Mouse (Mus musculus) left cerebral cortex, adult 9 months (tissue): ENCODE results near the gene Ap2a1.

Experiments used
- DNase-seq, 2 experiments: peaks; one replicate each; pipeline ENCODE4 v3.0.0; 2022; ENCODE audit warnings: low spot score in 2 of 2

The Ap2a1 gene

DNA sequence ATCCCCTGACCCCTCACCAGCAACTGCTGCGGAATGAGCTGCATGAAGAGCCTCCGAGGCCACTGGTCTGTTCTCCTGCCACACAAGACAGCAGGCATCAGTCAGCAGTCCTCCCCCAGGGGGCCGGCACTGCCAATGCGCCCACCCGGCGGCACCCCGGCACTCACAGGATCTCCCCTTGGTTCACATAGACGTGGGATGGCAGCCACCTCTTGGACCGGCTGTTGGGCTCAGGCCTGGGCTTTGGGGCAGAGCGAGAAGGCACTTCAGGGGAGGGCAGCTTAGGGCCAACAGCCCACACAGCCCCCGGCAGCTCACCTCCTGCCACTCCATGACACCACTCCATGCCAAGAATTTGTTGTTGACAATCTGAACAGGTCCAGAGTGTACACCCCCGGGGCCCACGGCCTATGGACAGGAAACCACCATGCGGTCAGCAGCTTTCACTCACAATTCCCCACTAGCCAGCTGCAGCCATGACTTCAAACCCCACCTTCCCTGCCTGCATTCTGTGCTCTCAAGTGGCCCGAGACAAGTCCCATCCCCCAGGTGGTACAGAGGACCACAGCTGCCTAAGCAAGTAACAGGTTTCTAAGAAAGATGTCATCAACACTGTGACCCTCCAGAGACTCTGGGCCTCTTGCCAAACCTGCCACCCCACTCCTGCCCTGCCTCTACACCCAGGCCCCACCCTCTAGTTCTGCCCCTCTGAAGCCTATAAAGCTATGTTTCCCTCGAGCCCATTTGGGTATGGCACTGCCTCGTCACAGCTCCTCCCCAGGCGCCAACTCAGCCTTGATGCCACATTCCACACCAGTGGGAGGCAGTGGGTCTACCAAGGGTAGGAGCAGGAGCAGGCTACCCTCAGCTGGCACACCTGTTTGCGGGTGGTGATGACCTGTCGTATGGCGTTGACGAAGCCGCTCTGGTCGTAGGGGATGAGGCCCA is 64.4 kb downstream of the Ap2a1 start:
- DNase-seq: peak in 1 of 2 experiments; percentile 11

DNA sequence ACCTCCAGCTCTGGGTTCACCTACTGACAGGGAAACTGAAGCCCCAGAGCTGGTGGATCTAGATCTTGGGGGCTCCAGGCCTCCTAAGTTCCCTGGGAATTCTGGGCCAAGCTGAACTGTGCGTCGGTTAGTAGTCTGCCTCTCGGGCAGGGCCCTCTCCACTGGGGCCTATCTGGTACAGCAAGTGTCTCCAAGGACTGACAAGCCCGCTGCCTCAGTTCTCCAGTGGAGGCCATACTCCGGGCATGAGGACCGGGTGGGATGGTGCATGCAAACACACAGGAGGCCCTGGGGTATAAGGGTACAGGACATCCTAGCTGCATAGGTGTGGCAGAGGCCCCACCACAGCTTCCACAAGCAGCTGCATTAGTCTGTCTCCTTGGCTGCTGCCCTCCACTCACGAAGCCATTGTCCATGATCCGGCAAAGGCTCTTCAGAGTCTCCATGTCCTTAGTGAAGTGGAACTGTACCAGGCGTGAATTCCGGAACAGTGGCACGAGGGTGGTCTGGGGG is 65.3 kb downstream of the Ap2a1 start:
- no peak for DNase-seq

- DNase-seq: no peak
These were observed 66.1 kb downstream of the Ap2a1 start for GRCm38 (mm10) chr7:44863210-44863609.

DNA sequence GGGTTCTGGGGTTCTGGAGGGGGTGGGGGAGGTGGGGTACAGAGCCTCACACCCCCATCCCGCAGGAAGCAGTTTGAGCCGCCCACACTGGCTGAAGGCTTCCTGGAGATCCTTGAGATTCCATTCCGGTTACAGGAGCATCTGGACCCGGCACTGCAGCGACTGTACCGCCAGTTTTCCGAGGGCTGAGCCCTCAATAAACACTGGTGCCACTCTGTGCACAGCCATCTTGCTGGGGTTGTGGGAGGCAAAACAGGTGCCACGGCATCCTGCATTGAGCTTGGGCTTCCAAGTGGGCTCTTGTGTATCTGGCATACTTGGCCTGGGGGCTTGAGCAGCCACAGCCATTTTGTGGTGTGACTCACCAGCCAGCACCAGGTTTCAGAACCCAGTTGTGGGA is 66.9 kb downstream of the Ap2a1 start:
- DNase-seq: no peak

DNA sequence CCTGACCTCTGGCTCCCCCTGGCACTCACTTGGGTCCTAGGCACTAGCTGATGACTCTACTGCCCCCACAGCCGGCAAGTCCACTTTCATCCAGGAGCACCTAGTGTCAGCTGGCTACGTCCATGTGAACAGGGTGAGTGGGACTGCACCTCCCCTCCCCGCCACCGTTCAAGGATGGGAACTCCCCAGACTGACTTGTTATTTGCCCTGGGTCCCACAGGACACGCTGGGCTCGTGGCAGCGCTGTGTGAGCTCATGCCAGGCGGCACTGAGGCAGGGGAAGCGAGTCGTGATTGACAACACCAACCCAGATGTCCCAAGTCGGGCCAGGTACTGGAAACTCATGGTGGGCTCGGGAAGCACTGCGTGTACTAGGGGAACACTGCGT is 67.9 kb downstream of the Ap2a1 start:
- DNase-seq: no peak

GRCm38 (mm10) chr7:44860576-44861428 is 68.5 kb downstream of the Ap2a1 start:
- no peak for DNase-seq

GRCm38 (mm10) chr7:44859896-44860295 is 69.4 kb downstream of the Ap2a1 start:
- no peak for DNase-seq

DNA sequence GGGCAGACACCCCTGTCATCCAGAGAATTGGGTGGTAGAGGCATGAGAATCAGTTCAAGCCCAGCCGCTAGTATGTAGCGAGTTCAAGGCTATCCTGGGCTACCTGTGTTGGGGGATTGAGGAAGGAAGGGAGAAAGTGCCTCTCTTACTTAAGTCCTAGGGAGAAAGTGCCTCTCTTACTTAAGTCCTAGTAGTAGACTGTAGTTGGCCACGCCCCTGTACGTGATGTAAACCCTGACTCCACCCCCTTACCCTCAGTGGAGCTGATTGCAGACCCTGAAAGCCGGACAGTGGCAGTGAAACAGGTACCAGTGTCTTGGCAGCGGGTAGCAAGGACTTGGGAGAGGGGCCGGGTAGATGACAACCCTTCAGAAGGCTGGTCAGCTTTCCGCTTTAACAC is 71.4 kb downstream of the Ap2a1 start:
- no peak for DNase-seq

DNA sequence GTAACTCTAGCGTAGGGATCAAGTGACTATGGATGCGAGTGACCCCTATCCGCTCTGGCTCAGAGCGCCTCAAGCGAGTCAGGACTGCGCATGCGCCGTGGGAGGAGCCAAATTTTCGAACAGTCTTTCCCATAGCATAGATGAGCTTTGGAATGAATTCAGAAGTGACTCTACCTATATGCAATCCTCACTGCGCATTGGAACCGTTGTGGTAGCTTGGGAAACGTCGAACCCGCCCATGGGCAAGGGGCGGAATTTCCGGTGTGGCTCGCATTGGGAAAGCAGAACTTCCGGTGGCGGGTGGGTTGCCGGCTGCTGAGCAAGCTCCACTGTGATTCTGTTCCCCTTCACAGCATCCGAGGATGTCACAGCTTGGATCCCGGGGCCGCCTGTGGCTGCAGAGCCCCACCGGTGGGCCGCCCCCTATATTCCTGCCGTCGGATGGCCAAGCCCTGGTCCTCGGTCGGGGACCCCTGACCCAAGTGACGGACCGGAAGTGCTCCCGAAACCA is 72.2 kb downstream of the Ap2a1 start, which contains the start of gene Pnkp:
TSS of gene Pnkp (plus strand) at position 98 of the 511 bp plus-strand sequence.
- DNase-seq: peak; percentile 89 to 95

- DNase-seq: no peak
These were observed 72.9 kb downstream of the Ap2a1 start for GRCm38 (mm10) chr7:44856265-44856916.

DNA sequence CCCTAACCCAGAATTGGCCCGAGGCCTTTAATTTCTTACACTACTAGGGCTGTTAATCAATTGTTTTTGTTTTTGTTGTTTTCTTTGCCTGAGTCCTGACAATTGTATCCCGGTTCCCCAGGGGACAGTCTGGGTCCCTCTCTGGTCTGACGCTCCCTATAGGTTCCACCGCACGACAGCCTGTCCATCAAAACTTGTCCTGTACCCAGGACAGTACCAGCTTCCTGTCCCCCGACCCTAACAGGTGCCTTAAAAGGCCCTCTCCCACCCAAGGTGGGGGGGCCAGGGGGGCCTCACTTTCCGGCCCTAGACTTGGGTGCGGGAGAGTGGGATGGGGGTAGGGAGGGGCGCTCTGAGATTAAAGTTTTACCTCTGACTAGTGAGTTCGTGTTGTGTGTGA is 74.3 kb downstream of the Ap2a1 start:
- no peak for DNase-seq

DNA sequence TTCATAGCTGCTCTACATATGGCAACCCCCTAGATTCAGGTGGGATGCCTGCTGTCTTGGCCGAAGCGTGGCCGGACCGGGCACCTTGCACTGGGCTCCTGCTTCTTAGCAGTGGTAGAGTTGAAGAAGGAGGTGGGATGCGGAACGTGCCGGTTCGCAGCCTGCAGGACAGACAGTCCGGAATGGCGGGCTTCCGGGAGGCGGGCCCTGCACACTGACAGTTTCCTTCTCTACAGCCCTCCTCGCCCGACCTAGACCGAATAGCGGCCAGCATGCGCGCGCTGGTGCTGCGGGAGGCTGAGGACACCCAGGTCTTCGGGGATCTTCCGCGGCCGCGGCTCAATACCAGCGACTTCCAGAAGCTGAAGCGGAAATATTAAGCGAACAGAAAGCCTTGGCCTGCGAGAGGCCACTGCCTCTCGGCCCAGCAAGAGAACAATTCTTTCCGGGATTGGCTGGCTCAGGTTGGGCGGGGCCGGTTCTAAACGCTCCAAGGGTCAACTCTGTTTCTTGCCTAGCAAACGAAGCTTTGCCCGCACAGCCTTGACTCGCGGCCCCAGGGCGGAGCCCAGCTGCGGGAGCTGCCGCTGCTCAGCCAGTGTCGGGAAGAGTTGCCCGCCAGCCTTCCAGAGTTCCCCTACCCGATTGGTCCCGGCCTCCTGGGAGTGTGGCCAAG is 74.8 kb downstream of the Ap2a1 start:
- DNase-seq: peak in 1 of 2 experiments; percentile 68

- DNase-seq: no peak
These were observed 75.5 kb downstream of the Ap2a1 start for GRCm38 (mm10) chr7:44853596-44854355.

DNA sequence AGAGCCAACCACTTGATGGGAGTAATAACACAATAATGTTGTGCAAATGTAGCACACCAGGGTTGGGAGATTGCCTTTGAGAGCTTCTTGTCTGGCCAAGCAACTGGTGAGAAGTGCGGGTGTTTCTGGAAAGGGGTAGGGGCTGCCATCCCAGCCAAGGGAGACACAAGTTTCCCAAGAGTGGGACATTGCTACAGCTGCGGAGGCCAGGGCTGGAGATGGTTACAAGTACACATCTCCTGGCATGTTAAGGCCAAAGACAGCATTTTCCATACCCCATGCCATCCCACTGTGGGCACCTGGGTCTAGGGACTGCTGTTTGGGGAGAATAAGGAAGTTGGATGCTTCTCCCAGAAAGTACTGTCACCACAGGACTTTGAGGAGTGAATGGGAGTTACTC is 76.2 kb downstream of the Ap2a1 start:
- DNase-seq: no peak

DNA sequence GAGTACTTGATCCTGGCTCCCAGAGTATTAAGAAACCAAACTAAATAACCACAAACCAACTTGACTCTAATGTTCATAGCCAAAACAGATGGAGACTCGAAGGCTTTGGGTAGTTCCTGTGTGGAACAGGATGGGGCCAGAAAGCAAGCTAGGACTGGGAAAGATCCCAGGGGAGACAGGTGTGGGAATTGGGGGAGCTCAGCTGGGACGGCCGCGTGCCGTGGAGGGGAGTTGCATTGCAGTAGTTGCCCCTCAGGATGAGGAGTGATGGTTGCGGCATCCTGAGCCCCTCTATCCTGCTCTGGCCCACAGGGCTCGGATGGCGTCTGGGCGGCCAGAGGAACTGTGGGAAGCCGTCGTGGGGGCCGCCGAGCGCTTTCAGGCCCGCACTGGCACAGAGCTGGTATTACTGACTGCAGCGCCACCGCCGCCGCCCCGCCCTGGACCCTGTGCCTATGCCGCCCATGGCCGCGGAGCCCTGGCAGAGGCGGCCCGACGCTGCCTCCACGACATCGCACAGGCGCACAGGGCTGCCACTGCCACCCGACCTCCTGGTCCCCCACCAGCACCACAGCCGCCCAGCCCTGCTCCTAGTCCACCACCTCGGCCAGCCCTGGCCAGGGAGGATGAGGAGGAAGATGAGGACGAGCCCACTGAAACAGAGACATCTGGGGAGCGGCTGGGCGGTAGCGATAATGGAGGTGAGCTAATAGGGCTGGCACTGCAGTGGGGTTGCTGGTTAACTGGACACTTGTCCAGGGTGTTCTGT is 76.9 kb downstream of the Ap2a1 start:
- DNase-seq: no peak

DNA sequence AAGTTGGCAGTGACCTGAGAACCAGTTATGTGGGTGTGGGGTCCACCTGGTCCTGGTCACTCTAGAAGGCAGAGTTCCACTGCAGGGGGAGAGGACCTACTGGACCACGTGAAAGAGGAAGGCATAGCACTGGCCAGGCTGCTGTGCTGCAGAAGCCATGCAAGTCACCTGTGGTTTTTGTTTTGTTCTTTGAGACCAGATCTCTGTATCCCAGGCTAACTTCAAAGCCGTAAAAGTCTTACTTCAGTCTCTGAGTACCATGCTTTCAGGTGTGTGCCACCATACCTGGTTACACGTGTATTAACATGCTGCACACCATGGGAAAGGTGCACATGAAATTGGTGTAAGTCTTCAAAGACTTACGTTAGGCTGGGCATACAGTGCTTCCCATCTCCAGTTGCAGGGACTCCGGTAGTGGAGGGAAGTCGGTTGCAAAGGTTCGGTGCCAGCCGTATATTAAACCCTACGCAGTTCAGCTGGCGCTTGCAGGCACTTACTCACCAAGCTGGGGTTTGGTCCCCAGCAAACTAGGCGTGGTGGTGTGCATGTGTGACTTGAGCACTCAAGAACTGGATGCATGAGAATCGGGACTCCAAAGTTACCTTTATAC is 77.6 kb downstream of the Ap2a1 start:
- DNase-seq: no peak

GRCm38 (mm10) chr7:44850789-44851624 is 78.3 kb downstream of the Ap2a1 start:
- DNase-seq: no peak
